Mouse (Mus musculus): ENCODE data around the gene Gm49394.
A peak's percentile ranks its signal among the peaks of the same experiment; 100 is the strongest.

DNA sequence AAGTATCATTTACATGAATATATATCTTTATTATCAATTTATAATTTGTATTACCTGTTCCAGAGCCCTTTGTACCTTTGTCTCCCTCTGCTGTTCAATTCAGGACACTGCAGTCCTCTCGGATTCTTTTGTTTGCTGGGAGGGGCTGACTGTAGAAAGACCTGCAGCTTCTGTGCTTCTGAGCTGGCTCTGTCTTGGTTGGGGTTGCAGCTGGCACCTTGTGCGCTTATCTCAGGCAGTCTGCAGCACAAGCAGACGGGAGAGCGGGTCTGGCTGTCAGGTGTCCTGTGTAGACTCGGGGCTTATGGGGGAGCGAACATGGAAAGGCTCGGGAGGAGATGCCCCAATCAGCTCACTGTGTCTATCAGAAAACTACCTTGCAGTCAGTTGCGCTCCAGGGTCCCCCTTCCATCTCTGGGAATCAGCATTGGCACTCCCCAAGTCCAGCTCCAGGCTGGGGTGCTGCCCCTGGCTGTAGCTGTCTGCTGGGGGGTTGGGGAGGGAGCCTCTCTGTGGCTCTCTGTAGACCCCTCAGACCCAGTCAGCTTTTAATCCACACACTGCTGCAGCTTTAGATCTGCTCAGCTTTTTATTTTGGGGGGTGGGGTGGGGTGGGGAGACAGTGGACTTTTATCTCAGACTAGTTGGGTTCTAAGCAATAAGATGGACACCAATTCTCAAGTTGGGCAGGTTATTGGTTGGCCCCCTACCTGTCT, 45.2 kb upstream of the Gm49394 start:
- TF ChIP-seq POLR2A (IDR thresholded peaks at IDR 0.05; ENCODE audit: extremely low read depth, insufficient read depth, low read length) = no peak
- peak; percentile 13; the same call in 1 of the 2 replicates for TF ChIP-seq CTCF (IDR thresholded peaks at IDR 0.05; ENCODE audit: low read depth, low read length)
